Mouse (Mus musculus) left cerebral cortex, postnatal 4 days (tissue): Measurements from ENCODE around the gene Lrrc8c. TPM values are rescaled to one million over a fixed set of nuclear protein-coding genes. Genes with fewer than 3 reads are reported as not detected.
A peak's percentile ranks its signal among the peaks of the same experiment; 100 is the strongest.
"Not testable (repeated sequence)": the region's sequence is repeated elsewhere in the genome, so short reads cannot be mapped to it uniquely, and the experiment has no call there.

ENCODE experiments used
- DNase-seq: peaks from one replicate; pipeline ENCODE4 v3.0.0-alpha.2; 2022
- intact Hi-C: fragments of 180-260 bp; cut with DNase I; formaldehyde crosslinking; loops from one replicate; pipeline ENCODE4 v1.15.1; 2025
- total RNA-seq, 2 experiments: library from RNA; stranded (reverse); gene quantifications; 2 replicates each; pipeline ENCODE4 v1.2.3; 2021

Gene Lrrc8c
- total RNA-seq, 2 experiments from 2014 or later, result 24.3 to 27.2 TPM

GRCm38 (mm10) chr5:105627093-105627492 lies 107.9 kb downstream of the Lrrc8c start:
- no peak for DNase-seq
- intact Hi-C loops, result no loop called here

- no peak for DNase-seq
- intact Hi-C loops, result no loop called here
Measured at GRCm38 (mm10) chr5:105629955-105630354, 110.8 kb downstream of the Lrrc8c start.

GRCm38 (mm10) chr5:105632066-105632465 lies 112.9 kb downstream of the Lrrc8c start:
- no peak for DNase-seq
- intact Hi-C loops, result no loop called here

GRCm38 (mm10) chr5:105635576-105635975 lies 116.4 kb downstream of the Lrrc8c start:
- DNase-seq, result no peak
- intact Hi-C loops, result no loop called here

GRCm38 (mm10) chr5:105636484-105637191 lies 117.5 kb downstream of the Lrrc8c start:
- intact Hi-C loops, result no loop called here
- no peak for DNase-seq

GRCm38 (mm10) chr5:105638266-105638665 lies 119.1 kb downstream of the Lrrc8c start:
- DNase-seq, intact Hi-C loops: not testable (repeated sequence)

GRCm38 (mm10) chr5:105638916-105639315 lies 119.7 kb downstream of the Lrrc8c start:
- DNase-seq, result no peak
- intact Hi-C loops, result no loop called here

GRCm38 (mm10) chr5:105639363-105639762 lies 120.2 kb downstream of the Lrrc8c start:
- intact Hi-C loops, result no loop called here
- no peak for DNase-seq

GRCm38 (mm10) chr5:105642517-105642916 lies 123.3 kb downstream of the Lrrc8c start:
- DNase-seq, result no peak
- intact Hi-C loops, result no loop called here

GRCm38 (mm10) chr5:105643276-105643675 lies 124.1 kb downstream of the Lrrc8c start:
- no peak for DNase-seq
- intact Hi-C loops, result no loop called here

GRCm38 (mm10) chr5:105644195-105644594 lies 125.0 kb downstream of the Lrrc8c start:
- intact Hi-C loops, result no loop called here
- DNase-seq, result no peak

GRCm38 (mm10) chr5:105647094-105647493 lies 127.9 kb downstream of the Lrrc8c start:
- intact Hi-C loops, result no loop called here
- DNase-seq, result no peak

- peak; percentile 16 for DNase-seq
- intact Hi-C loops, result no loop called here
Measured at GRCm38 (mm10) chr5:105648648-105649287, 129.6 kb downstream of the Lrrc8c start.

GRCm38 (mm10) chr5:105649514-105650001 lies 130.4 kb downstream of the Lrrc8c start:
- no peak for DNase-seq
- intact Hi-C loops, result no loop called here

GRCm38 (mm10) chr5:105650728-105651479 lies 131.7 kb downstream of the Lrrc8c start:
- DNase-seq, result no peak
- intact Hi-C loops, result no loop called here

GRCm38 (mm10) chr5:105651561-105651991 lies 132.4 kb downstream of the Lrrc8c start:
- no peak for DNase-seq
- intact Hi-C loops, result no loop called here

GRCm38 (mm10) chr5:105654237-105655063 lies 135.3 kb downstream of the Lrrc8c start:
- DNase-seq, result peak; percentile 84
- intact Hi-C loops, result loop anchor here (1.0 to 5.0 kb wide), 2 partner anchors 135 to 247 kb away; partner anchors contain the start of gene Lrrc8c

GRCm38 (mm10) chr5:105655100-105655734 lies 136.0 kb downstream of the Lrrc8c start:
- no peak for DNase-seq
- intact Hi-C loops, result loop anchor here (5.0 kb wide), 1 partner anchor 248 kb away; no protein-coding TSS in a partner anchor

GRCm38 (mm10) chr5:105661894-105662293 lies 142.7 kb downstream of the Lrrc8c start:
- intact Hi-C loops, result no loop called here

More at GRCm38 (mm10) chr5:105661894-105662293, 142.7 kb downstream of the Lrrc8c start:
- DNase-seq, result no peak
